Mouse (Mus musculus): Measurements from ENCODE around the gene Gm45716. TPM values are rescaled to one million over a fixed set of nuclear protein-coding genes. Genes with fewer than 3 reads are reported as not detected.

The Gm45716 gene
- total RNA-seq, 2 experiments from 2014 or later: 3.8 to 5.3 TPM

- no peak for DNase-seq (ENCODE audit: extremely low spot score in 1 of 2, low spot score in 2 of 2)
- Histone ChIP-seq H3K27ac (no peak overlapping the region), H3K4me3 (no peak overlapping the region)
- intact Hi-C loops (cut with DNase I): no loop called here
- TF ChIP-seq CTCF (IDR thresholded peaks at IDR 0.05): no peak
Measured at GRCm38 (mm10) chr11:90241874-90242273, 54.4 kb downstream of the Gm45716 start.

GRCm38 (mm10) chr11:90243300-90243699 is 55.8 kb downstream of the Gm45716 start:
- H3K4me3 ChIP-seq: no peak overlapping the region
- intact Hi-C loops (cut with DNase I): no loop called here
- no peak for DNase-seq (ENCODE audit: extremely low spot score in 1 of 2, low spot score in 2 of 2)
- 0 out of 2 replicates have a peak overlapping the region, but pooled peaks have one; percentile 29 for H3K27ac ChIP-seq
- no peak for TF ChIP-seq CTCF (IDR thresholded peaks at IDR 0.05)

GRCm38 (mm10) chr11:90245630-90246029 is 58.1 kb downstream of the Gm45716 start:
- intact Hi-C loops (cut with DNase I): no loop called here

GRCm38 (mm10) chr11:90246676-90247075 is 59.2 kb downstream of the Gm45716 start:
- DNase-seq (ENCODE audit: extremely low spot score in 1 of 2, low spot score in 2 of 2): no peak
- no peak overlapping the region for H3K4me3 ChIP-seq
- TF ChIP-seq CTCF (IDR thresholded peaks at IDR 0.05): no peak
- intact Hi-C loops (cut with DNase I): no loop called here
- no peak overlapping the region for H3K27ac ChIP-seq

More at GRCm38 (mm10) chr11:90245630-90246029, 58.1 kb downstream of the Gm45716 start:
- no peak for DNase-seq (ENCODE audit: extremely low spot score in 1 of 2, low spot score in 2 of 2)
- H3K4me3 ChIP-seq: no peak overlapping the region
- no peak for TF ChIP-seq CTCF (IDR thresholded peaks at IDR 0.05)
- no peak overlapping the region for H3K27ac ChIP-seq

- intact Hi-C loops (cut with DNase I): no loop called here
- TF ChIP-seq CTCF (IDR thresholded peaks at IDR 0.05): no peak
- DNase-seq (ENCODE audit: extremely low spot score in 1 of 2, low spot score in 2 of 2): no peak
- no peak overlapping the region for H3K4me3 ChIP-seq
- H3K27ac ChIP-seq: no peak overlapping the region
Measured at GRCm38 (mm10) chr11:90247793-90248192, 60.3 kb downstream of the Gm45716 start.

GRCm38 (mm10) chr11:90249025-90249650 is 61.7 kb downstream of the Gm45716 start, which contains the start of gene Mmd:
Gene Mmd (plus strand): TSS chr11:90249456.
- peak; percentile 97 to 98 for DNase-seq (ENCODE audit: extremely low spot score in 1 of 2, low spot score in 2 of 2)
- peak; percentile 28; the same call in 1 of the 2 replicates for TF ChIP-seq CTCF (IDR thresholded peaks at IDR 0.05)
- intact Hi-C loops (cut with DNase I): no loop called here
- H3K27ac ChIP-seq: peak within 1 kb of the TSS; percentile 97
- peak within 1 kb of the TSS; percentile 74 for H3K4me3 ChIP-seq

- Histone ChIP-seq H3K4me3 (peak overlapping the region; percentile 74), H3K27ac (peak overlapping the region; percentile 97)
- TF ChIP-seq CTCF (IDR thresholded peaks at IDR 0.05): no peak
- no peak for DNase-seq (ENCODE audit: extremely low spot score in 1 of 2, low spot score in 2 of 2)
- intact Hi-C loops (cut with DNase I): loop anchor here (5.0 kb wide), 3 partner anchors 67 to 138 kb away; no protein-coding TSS in a partner anchor
Measured at GRCm38 (mm10) chr11:90249701-90250141, 62.2 kb downstream of the Gm45716 start.

- intact Hi-C loops (cut with DNase I): loop anchor here (5.0 kb wide), 3 partner anchors 68 to 137 kb away; no protein-coding TSS in a partner anchor
- peak overlapping the region; percentile 74 for H3K4me3 ChIP-seq
- no peak for TF ChIP-seq CTCF (IDR thresholded peaks at IDR 0.05)
- H3K27ac ChIP-seq: peak overlapping the region; percentile 97
- DNase-seq (ENCODE audit: extremely low spot score in 1 of 2, low spot score in 2 of 2): no peak
Measured at GRCm38 (mm10) chr11:90250189-90250588, 62.7 kb downstream of the Gm45716 start.

GRCm38 (mm10) chr11:90250730-90251129 is 63.2 kb downstream of the Gm45716 start:
- DNase-seq (ENCODE audit: extremely low spot score in 1 of 2, low spot score in 2 of 2): no peak
- Histone ChIP-seq H3K27ac (peak overlapping the region; percentile 97), H3K4me3 (peak overlapping the region; percentile 74)
- no peak for TF ChIP-seq CTCF (IDR thresholded peaks at IDR 0.05)
- intact Hi-C loops (cut with DNase I): loop anchor here (5.0 kb wide), 3 partner anchors 68 to 137 kb away; no protein-coding TSS in a partner anchor

GRCm38 (mm10) chr11:90251923-90252322 is 64.4 kb downstream of the Gm45716 start:
- TF ChIP-seq CTCF (IDR thresholded peaks at IDR 0.05): no peak
- Histone ChIP-seq H3K27ac (no peak overlapping the region), H3K4me3 (0 out of 2 replicates have a peak overlapping the region, but pooled peaks have one; percentile 9)
- no peak for DNase-seq (ENCODE audit: extremely low spot score in 1 of 2, low spot score in 2 of 2)
- intact Hi-C loops (cut with DNase I): loop anchor here (5.0 kb wide), 3 partner anchors 70 to 135 kb away; no protein-coding TSS in a partner anchor

- no peak for DNase-seq (ENCODE audit: extremely low spot score in 1 of 2, low spot score in 2 of 2)
- peak overlapping the region; percentile 17; the same call in 1 of the 2 replicates for H3K4me3 ChIP-seq
- TF ChIP-seq CTCF (IDR thresholded peaks at IDR 0.05): no peak
- peak overlapping the region; percentile 28; the same call in 1 of the 2 replicates for H3K27ac ChIP-seq
- intact Hi-C loops (cut with DNase I): loop anchor here (5.0 kb wide), 3 partner anchors 70 to 135 kb away; no protein-coding TSS in a partner anchor
Measured at GRCm38 (mm10) chr11:90252366-90252765, 64.9 kb downstream of the Gm45716 start.

GRCm38 (mm10) chr11:90254536-90254935 is 67.1 kb downstream of the Gm45716 start:
- Histone ChIP-seq H3K27ac (peak overlapping the region; percentile 66), H3K4me3 (no peak overlapping the region)
- intact Hi-C loops (cut with DNase I): loop anchor here (5.0 kb wide), 3 partner anchors 72 to 133 kb away; no protein-coding TSS in a partner anchor
- TF ChIP-seq CTCF (IDR thresholded peaks at IDR 0.05): no peak
- no peak for DNase-seq (ENCODE audit: extremely low spot score in 1 of 2, low spot score in 2 of 2)

All from left cerebral cortex, adult 2 months (tissue).